Mouse (Mus musculus) adipose tissue, adult 10 weeks (tissue): ENCODE data around the gene Dyrk1b. TPM values are rescaled to one million over a fixed set of nuclear protein-coding genes. Genes with fewer than 3 reads are reported as not detected.

Source experiments
- polyA plus RNA-seq: library from polyadenylated mRNA; stranded (reverse); fragments of 350-450 nt; fragmentation: Illumina TruSeq; extraction: RNeasy Lipid Tissue Mini Kit (QIAGEN cat#74804); gene quantifications from one replicate; pipeline ENCODE4 v1.2.3, GENCODE M21; 2014; ENCODE audit warnings: low read depth, low replicate concordance

The Dyrk1b gene
- polyA plus RNA-seq: 21.4 TPM

DNA sequence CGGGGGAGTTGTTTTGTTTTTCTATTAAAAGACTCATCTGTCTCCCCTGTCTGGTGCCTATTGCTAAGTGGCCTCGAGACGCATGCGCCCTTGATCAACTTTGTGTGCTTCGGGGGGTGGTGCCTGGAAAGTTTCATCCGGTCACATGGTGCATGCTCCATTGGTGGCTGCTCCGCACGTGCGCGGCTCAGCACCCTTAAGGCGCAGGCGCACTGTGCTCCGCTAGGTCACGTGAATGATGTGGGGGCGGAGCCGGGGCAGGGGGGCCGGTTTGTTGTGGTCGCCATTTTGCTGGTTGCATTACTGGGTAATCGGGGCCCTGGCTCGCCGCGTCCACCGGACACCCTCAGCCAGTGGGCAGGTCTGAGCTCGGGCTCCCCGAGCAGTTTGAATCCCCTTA is at the start of gene Dyrk1b:
Dyrk1b (plus strand) TSS at position 242 of the 400 bp plus-strand sequence.

DNA sequence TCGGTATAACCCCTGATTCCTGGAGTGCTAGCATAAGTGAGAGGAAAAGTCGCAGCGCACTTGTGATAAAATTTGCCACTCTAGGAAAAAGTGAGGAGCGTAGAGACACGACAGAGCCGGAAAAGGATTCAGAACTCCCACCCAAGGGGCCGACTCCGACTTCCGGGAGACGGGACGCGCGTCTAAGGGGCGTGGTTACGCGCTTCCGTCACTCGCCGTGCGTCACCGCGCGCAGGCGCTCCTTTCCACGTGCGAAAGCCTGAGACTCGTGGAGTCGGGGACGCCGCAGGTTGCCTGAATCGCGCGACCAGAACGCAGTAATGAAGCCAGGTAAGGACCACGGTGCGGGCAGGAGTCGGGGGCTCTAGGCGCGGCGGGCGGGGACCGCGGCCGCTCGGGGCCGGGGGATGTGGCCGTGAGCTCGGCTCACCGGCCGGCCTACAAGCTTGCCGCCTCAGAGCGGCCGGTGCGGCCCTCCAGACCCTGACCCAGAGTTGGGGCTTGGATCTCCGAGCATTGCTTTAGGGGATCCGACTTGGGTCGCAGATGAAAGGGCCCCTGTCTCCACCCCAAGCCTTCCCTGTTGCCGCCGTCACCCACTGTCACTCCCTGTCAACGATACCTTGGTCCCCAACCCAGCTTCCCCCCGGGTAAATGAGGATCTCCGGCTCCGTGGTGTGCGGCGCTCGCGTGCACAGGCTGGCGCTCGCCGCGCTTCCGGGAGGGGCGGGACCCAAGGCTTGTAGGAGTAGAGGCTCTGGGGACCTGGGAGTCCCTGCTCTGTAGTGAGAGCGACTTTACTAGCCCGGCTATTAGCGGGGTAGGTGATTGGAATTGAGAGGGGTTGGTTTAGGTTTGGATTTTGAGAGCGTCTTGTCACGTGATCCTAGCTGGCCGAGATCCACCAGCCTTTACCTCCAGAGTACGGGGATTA is 9.5 kb upstream of the Dyrk1b start, which contains the start of gene Fbl:
Fbl (plus strand) TSS at position 222 of the 934 bp plus-strand sequence.

Other genes with a start within 250 kb of the Dyrk1b start
- 6.8 TPM for gene Zfp780b, start 200.3 kb upstream of the Dyrk1b start, polyA plus RNA-seq
- gene Zfp850, start 165.4 kb upstream of the Dyrk1b start, polyA plus RNA-seq: 1.3 TPM
- 101 TPM for gene Psmc4, start 129.4 kb upstream of the Dyrk1b start, polyA plus RNA-seq
- 0.42 TPM for gene Fcgbp, start 108.2 kb upstream of the Dyrk1b start, polyA plus RNA-seq
- gene 9530053A07Rik, start 50.0 kb upstream of the Dyrk1b start, polyA plus RNA-seq: 0.06 TPM
- gene Fbl, start 9.8 kb upstream of the Dyrk1b start, polyA plus RNA-seq: 65.8 TPM
- gene Eid2, start 88.4 kb downstream of the Dyrk1b start, polyA plus RNA-seq: 12.9 TPM
- gene Eid2b, start 98.3 kb downstream of the Dyrk1b start, polyA plus RNA-seq: 7.6 TPM
- gene Selenov, start 111.7 kb downstream of the Dyrk1b start, polyA plus RNA-seq: 3.1 TPM
- 0.20 TPM for gene Dll3, start 122.8 kb downstream of the Dyrk1b start, polyA plus RNA-seq
- gene Timm50, start 132.6 kb downstream of the Dyrk1b start, polyA plus RNA-seq: 43.6 TPM
- 76.7 TPM for gene Supt5, start 159.3 kb downstream of the Dyrk1b start, polyA plus RNA-seq
- gene Rps16, start 171.2 kb downstream of the Dyrk1b start, polyA plus RNA-seq: 1,121 TPM
- 23.5 TPM for gene Plekhg2, start 193.1 kb downstream of the Dyrk1b start, polyA plus RNA-seq
- gene Zfp36, start 200.8 kb downstream of the Dyrk1b start, polyA plus RNA-seq: 66.5 TPM
- 22.5 TPM for gene Med29, start 213.2 kb downstream of the Dyrk1b start, polyA plus RNA-seq
- 104 TPM for gene Paf1, start 213.5 kb downstream of the Dyrk1b start, polyA plus RNA-seq